Mouse (Mus musculus) limb, embryonic 14.5 days (tissue): ENCODE data around the gene Fbxw24. TPM values are rescaled to one million over a fixed set of nuclear protein-coding genes. Genes with fewer than 3 reads are reported as not detected.
"Not testable (repeated sequence)": the region's sequence is repeated elsewhere in the genome, so short reads cannot be mapped to it uniquely, and the experiment has no call there.

Experiments
- ATAC-seq: fragments of 200-750 bp; cut with Nextera tagmentation; 2 replicates; pipeline ENCODE4 v1.8.0; 2017; ENCODE audit warnings: low read depth, moderate number of reproducible peaks, moderate TSS enrichment; ENCODE audit not compliant: low FRiP score
- DNase-seq: peaks from one replicate; pipeline ENCODE4 v3.0.0-alpha.2; 2015; ENCODE audit warnings: low spot score
- H3K27ac ChIP-seq: fragments of 300-500 bp; sonication (generic); replicated peaks from 2 replicates; pipeline ENCODE4 v1.5.1; 2014; ENCODE audit warnings: low read depth, mild to moderate bottlenecking, low read length, moderate library complexity, mixed read lengths
- H3K27me3 ChIP-seq: fragments of 300-500 bp; sonication (generic); 2 replicates; pipeline ENCODE4 v1.6.1; 2014; ENCODE audit warnings: low read length, mixed read lengths; ENCODE audit not compliant: control insufficient read depth, insufficient read depth
- H3K36me3 ChIP-seq: fragments of 300-500 bp; sonication (generic); 2 replicates; pipeline ENCODE4 v1.6.1; 2014; ENCODE audit warnings: mild to moderate bottlenecking, low read length, moderate library complexity, mixed read lengths; ENCODE audit not compliant: control insufficient read depth, insufficient read depth
- H3K4me1 ChIP-seq: fragments of 300-500 bp; sonication (generic); 2 replicates; pipeline ENCODE4 v1.6.1; 2014; ENCODE audit warnings: antibody characterized with exemption, low read length, mixed read lengths; ENCODE audit not compliant: control insufficient read depth, insufficient read depth
- H3K4me2 ChIP-seq: fragments of 300-500 bp; sonication (generic); replicated peaks from 2 replicates; pipeline ENCODE4 v1.6.1; 2014; ENCODE audit warnings: low read depth, mild to moderate bottlenecking, low read length, moderate library complexity; ENCODE audit not compliant: severe bottlenecking
- H3K4me3 ChIP-seq: fragments of 300-500 bp; sonication (generic); replicated peaks from 2 replicates; pipeline ENCODE4 v1.5.1; 2014; ENCODE audit warnings: low read length
- H3K9ac ChIP-seq: fragments of 300-500 bp; sonication (generic); 2 replicates; pipeline ENCODE4 v1.6.1; 2014; ENCODE audit warnings: mild to moderate bottlenecking, low read depth, low read length, moderate library complexity; ENCODE audit not compliant: severe bottlenecking
- H3K9me3 ChIP-seq: fragments of 300-500 bp; sonication (generic); 2 replicates; pipeline ENCODE4 v1.6.1; 2016; ENCODE audit warnings: low read length; ENCODE audit not compliant: control insufficient read depth
- POLR2A ChIP-seq: fragments of 200-500 bp; IDR thresholded peaks from 2 replicates; pipeline ENCODE4 v1.8.0; 2012; ENCODE audit warnings: inconsistent platforms, mild to moderate bottlenecking, moderate library complexity, borderline replicate concordance; ENCODE audit not compliant: insufficient read depth, insufficient read length; ENCODE audit errors: extremely low read depth
- WGBS: fragments of 180-500 bp; shearing (Covaris S2); extraction: QIAGEN DNeasy Blood & Tissue Kit; methylation state at CpG from one replicate; pipeline ENCODE4 v1.1.7; 2014; 5-methylcytosine and 5-hydroxymethylcytosine counted together
- polyA plus RNA-seq, 2 experiments: library from polyadenylated mRNA; depleted of rRNA in 1 of 2; stranded (reverse) in 1 of 2; unstranded in 1 of 2; fragments of >200 nt; fragmentation: Nextera tagmentation in 1 of 2; extraction: Ambion mirVana in 1 of 2; gene quantifications; 2 replicates each; pipeline versions ENCODE4 v1.2.1 to v1.2.3; 2012 to 2014

The Fbxw24 gene
- polyA plus RNA-seq, 2 experiments: not detected

- H3K4me1 ChIP-seq: no peaks in the 10 kb centered on the region
- no peaks in the 10 kb centered on the region for H3K27me3 ChIP-seq
- no peak overlapping the region for H3K27ac ChIP-seq
- no peak for ATAC-seq
- no peak for DNase-seq
- no peaks in the 10 kb centered on the region for H3K9me3 ChIP-seq
- H3K4me2 ChIP-seq: no peak overlapping the region
- no peak overlapping the region for H3K9ac ChIP-seq
- H3K4me3 ChIP-seq: no peak overlapping the region
- TF ChIP-seq POLR2A: no peak
- 60% methylated on average over 1 of the region's 1 CpGs for WGBS
- no peaks in the 10 kb centered on the region for H3K36me3 ChIP-seq
Measured at GRCm38 (mm10) chr9:109565546-109565945, 60.3 kb downstream of the Fbxw24 start.

DNA sequence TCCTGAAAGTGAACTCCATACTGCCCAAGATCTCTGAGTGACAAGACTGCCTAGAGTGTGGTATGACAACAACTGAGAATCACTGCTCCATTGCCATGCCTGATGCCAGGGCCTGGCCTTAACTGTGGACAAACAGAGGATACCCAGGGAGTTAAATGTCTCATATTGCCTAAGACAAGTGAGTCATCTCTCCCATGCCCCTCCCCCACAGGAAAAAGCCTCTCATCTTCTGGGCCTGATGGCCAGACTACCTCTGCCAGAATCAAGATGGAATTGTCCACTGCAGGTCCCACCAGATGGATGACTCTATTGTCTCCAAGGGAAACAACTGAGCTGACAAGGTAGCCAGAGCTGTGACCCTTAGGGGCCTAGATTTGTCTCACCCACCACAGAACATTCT lies 63.8 kb downstream of the Fbxw24 start:
- DNase-seq, H3K4me3 ChIP-seq, H3K27ac ChIP-seq, ATAC-seq, H3K9me3 ChIP-seq, H3K27me3 ChIP-seq, H3K9ac ChIP-seq, H3K4me1 ChIP-seq, H3K36me3 ChIP-seq, H3K4me2 ChIP-seq: not testable (repeated sequence)

DNA sequence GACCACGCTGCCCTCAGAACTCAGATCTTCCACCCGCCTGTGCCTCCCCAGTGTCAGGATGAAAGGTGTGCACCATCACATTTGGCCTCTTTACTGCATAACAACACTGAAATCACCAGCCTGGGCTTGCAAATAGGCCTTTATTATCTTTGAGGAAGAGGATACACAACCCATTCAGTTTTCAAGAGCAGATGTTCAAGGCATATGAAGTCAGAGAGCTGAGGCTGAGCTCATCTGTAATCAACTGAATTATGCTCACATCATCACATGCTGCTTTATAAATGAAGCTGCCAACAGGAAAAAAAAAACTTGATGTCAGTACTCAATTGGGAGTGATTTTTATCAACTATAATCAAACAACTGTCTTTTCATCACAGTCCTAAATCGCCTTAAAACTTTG lies 73.4 kb downstream of the Fbxw24 start:
- H3K4me2 ChIP-seq: no peak overlapping the region
- no peaks in the 10 kb centered on the region for H3K9me3 ChIP-seq
- H3K27ac ChIP-seq: no peak overlapping the region
- ATAC-seq (no peak), DNase-seq (no peak)
- H3K36me3 ChIP-seq: no peaks in the 10 kb centered on the region
- no peak overlapping the region for H3K9ac ChIP-seq
- H3K4me3 ChIP-seq: no peak overlapping the region
- TF ChIP-seq POLR2A: no peak
- no peaks in the 10 kb centered on the region for H3K27me3 ChIP-seq
- WGBS: 66% methylated on average over 3 of the region's 3 CpGs
- no peaks in the 10 kb centered on the region for H3K4me1 ChIP-seq

Other genes starting within 250 kb of the Fbxw24 start
- not detected in 2 replicates for gene Fbxw22, start 221.8 kb downstream of the Fbxw24 start, polyA plus RNA-seq (2012; rRNA removed)
- gene Fbxw22, start 221.8 kb downstream of the Fbxw24 start, polyA plus RNA-seq (2014; fragmentation: Nextera tagmentation; extraction: Ambion mirVana): not detected in 2 replicates
- gene Fbxw16, start 176.9 kb downstream of the Fbxw24 start, polyA plus RNA-seq (2012; rRNA removed): not detected in 2 replicates
- not detected in 2 replicates for gene Fbxw16, start 176.9 kb downstream of the Fbxw24 start, polyA plus RNA-seq (2014; fragmentation: Nextera tagmentation; extraction: Ambion mirVana)
- gene Fbxw19, start 130.2 kb downstream of the Fbxw24 start, polyA plus RNA-seq (2012; rRNA removed): not detected in 2 replicates
- not detected in 2 replicates for gene Fbxw19, start 130.2 kb downstream of the Fbxw24 start, polyA plus RNA-seq (2014; fragmentation: Nextera tagmentation; extraction: Ambion mirVana)
- not detected in 2 replicates for gene Fbxw15, start 57.8 kb downstream of the Fbxw24 start, polyA plus RNA-seq (2012; rRNA removed)
- gene Fbxw15, start 57.8 kb downstream of the Fbxw24 start, polyA plus RNA-seq (2014; fragmentation: Nextera tagmentation; extraction: Ambion mirVana): not detected in 2 replicates
- not detected in 2 replicates for gene Fbxw25, start 38.6 kb upstream of the Fbxw24 start, polyA plus RNA-seq (2012; rRNA removed)
- gene Fbxw25, start 38.6 kb upstream of the Fbxw24 start, polyA plus RNA-seq (2014; fragmentation: Nextera tagmentation; extraction: Ambion mirVana): not detected in 2 replicates
- gene Fbxw18, start 76.6 kb upstream of the Fbxw24 start, polyA plus RNA-seq (2012; rRNA removed): 0.04 TPM in 1 of 2 replicates, not detected in the other
- 0.12 TPM in 1 of 2 replicates, not detected in the other for gene Fbxw18, start 76.6 kb upstream of the Fbxw24 start, polyA plus RNA-seq (2014; fragmentation: Nextera tagmentation; extraction: Ambion mirVana)
- not detected in 2 replicates for gene Fbxw26, start 120.0 kb upstream of the Fbxw24 start, polyA plus RNA-seq (2012; rRNA removed)
- gene Fbxw26, start 120.0 kb upstream of the Fbxw24 start, polyA plus RNA-seq (2014; fragmentation: Nextera tagmentation; extraction: Ambion mirVana): not detected in 2 replicates
- not detected in 2 replicates for gene Fbxw27, start 164.6 kb upstream of the Fbxw24 start, polyA plus RNA-seq (2012; rRNA removed)
- not detected in 2 replicates for gene Fbxw27, start 164.6 kb upstream of the Fbxw24 start, polyA plus RNA-seq (2014; fragmentation: Nextera tagmentation; extraction: Ambion mirVana)
- 0.09 and 0.28 TPM in 2 replicates for gene Spink8, start 186.2 kb upstream of the Fbxw24 start, polyA plus RNA-seq (2012; rRNA removed)
- gene Spink8, start 186.2 kb upstream of the Fbxw24 start, polyA plus RNA-seq (2014; fragmentation: Nextera tagmentation; extraction: Ambion mirVana): 1.1 and 1.3 TPM in 2 replicates
- gene Nme6, start 206.7 kb upstream of the Fbxw24 start, polyA plus RNA-seq (2012; rRNA removed): 50.5 and 52.3 TPM in 2 replicates
- 57.8 and 64.6 TPM in 2 replicates for gene Nme6, start 206.7 kb upstream of the Fbxw24 start, polyA plus RNA-seq (2014; fragmentation: Nextera tagmentation; extraction: Ambion mirVana)
- gene Camp, start 223.6 kb upstream of the Fbxw24 start, polyA plus RNA-seq (2012; rRNA removed): 1.2 and 5.9 TPM in 2 replicates
- 1.4 and 4.8 TPM in 2 replicates for gene Camp, start 223.6 kb upstream of the Fbxw24 start, polyA plus RNA-seq (2014; fragmentation: Nextera tagmentation; extraction: Ambion mirVana)
- 24.8 and 26.1 TPM in 2 replicates for gene Cdc25a, start 249.5 kb upstream of the Fbxw24 start, polyA plus RNA-seq (2012; rRNA removed)
- gene Cdc25a, start 249.5 kb upstream of the Fbxw24 start, polyA plus RNA-seq (2014; fragmentation: Nextera tagmentation; extraction: Ambion mirVana): 26.8 and 29.4 TPM in 2 replicates